In genomic region chr9:94323011-94323410, GRCm38 (mm10) we compare ENCODE assay signal across 24 mouse cellular contexts.
"Had no signal": no experiment of that assay in that cellular context is flagged by ENCODE, and none has a peak within 500 bp of the region (broad histone marks: within the 10 kb centered on the region; RNA-seq: fewer than 3 reads in every experiment).

No protein-coding gene starts in this region.

- H3K4me2 ChIP-seq: heart, embryonic 11.5 days; heart, embryonic 13.5 days; heart, embryonic 15.5 days; hindbrain, embryonic 13.5 days; hindbrain, embryonic 15.5 days; intestine, embryonic 15.5 days; limb, embryonic 13.5 days; limb, embryonic 15.5 days; liver, embryonic 12.5 days had no signal

- ATAC-seq: inflammation-experienced regulatory T-cells, adult 6 months; intestine, embryonic 15.5 days; intestine, postnatal 0 days; liver, embryonic 12.5 days had no signal

- H3K27me3 ChIP-seq: heart, embryonic 13.5 days; heart, embryonic 15.5 days; hindbrain, embryonic 13.5 days; hindbrain, embryonic 15.5 days; intestine, embryonic 15.5 days; limb, embryonic 13.5 days; limb, embryonic 15.5 days; liver, embryonic 12.5 days had no signal

- DNase-seq: gastrocnemius, postnatal 14 days; heart, adult 18-20 months; heart, postnatal 14 days; heart, postnatal 36 days; kidney, adult 18-20 months; kidney, adult 8-10 months; kidney, postnatal 10 days; kidney, postnatal 25 days; kidney, postnatal 4 days; left cerebral cortex, postnatal 4 days had no signal

- H3K9ac ChIP-seq: heart, embryonic 13.5 days; heart, embryonic 15.5 days; hindbrain, embryonic 13.5 days; hindbrain, embryonic 15.5 days; intestine, embryonic 15.5 days; limb, embryonic 13.5 days; limb, embryonic 15.5 days; liver, embryonic 12.5 days; liver, embryonic 14.5 days had no signal

- H3K4me1 ChIP-seq: heart, embryonic 13.5 days; heart, embryonic 15.5 days; hindbrain, embryonic 13.5 days; hindbrain, embryonic 15.5 days; intestine, embryonic 15.5 days; limb, embryonic 13.5 days; limb, embryonic 15.5 days; liver, embryonic 12.5 days had no signal

- H3K4me3 ChIP-seq: heart, embryonic 13.5 days; heart, embryonic 15.5 days; hindbrain, embryonic 13.5 days; hindbrain, embryonic 15.5 days; intestine, embryonic 15.5 days; layer of hippocampus, adult 2 months; left cerebral cortex, adult 2 months; limb, embryonic 13.5 days; limb, embryonic 15.5 days; liver, embryonic 12.5 days had no signal

- H3K27ac ChIP-seq: heart, embryonic 13.5 days; heart, embryonic 15.5 days; hindbrain, embryonic 13.5 days; hindbrain, embryonic 15.5 days; intestine, embryonic 15.5 days; layer of hippocampus, adult 2 months; left cerebral cortex, adult 2 months; limb, embryonic 13.5 days; limb, embryonic 15.5 days; liver, embryonic 12.5 days; liver, embryonic 14.5 days had no signal

- H3K36me3 ChIP-seq: heart, embryonic 13.5 days; heart, embryonic 15.5 days; hindbrain, embryonic 13.5 days; hindbrain, embryonic 15.5 days; intestine, embryonic 15.5 days; limb, embryonic 13.5 days; limb, embryonic 15.5 days; liver, embryonic 12.5 days had no signal

- H3K9me3 ChIP-seq: heart, embryonic 13.5 days; heart, embryonic 15.5 days; hindbrain, embryonic 15.5 days; intestine, embryonic 15.5 days; limb, embryonic 13.5 days; limb, embryonic 15.5 days; liver, embryonic 12.5 days had no signal
